Mouse (Mus musculus) R1 (cell line): ENCODE data around the gene Inppl1.

Experiments used
- DNase-seq: peaks from one replicate; pipeline ENCODE4 v3.0.0-alpha.2; 2018; ENCODE audit warnings: low read depth, low spot score

The Inppl1 gene

DNA sequence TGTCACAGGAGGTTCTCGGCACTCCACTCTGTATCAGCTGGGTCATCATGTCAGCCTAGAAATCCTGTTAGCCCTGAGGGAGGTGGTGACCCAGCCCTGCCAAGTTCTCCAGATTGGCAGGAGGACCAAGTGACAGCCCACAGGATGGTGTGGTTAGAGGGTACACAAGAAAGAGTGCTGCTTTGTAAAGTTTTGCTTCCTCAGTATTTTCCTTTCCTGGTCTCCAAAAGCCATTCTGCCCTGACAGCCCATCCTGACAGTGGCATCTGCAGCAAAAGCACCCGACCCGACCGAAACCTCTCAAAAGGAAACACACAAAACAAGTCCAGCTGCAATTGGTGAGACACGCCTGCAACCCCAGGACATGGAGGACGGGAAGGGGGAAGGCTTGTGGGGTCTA is 6.2 kb upstream of the Inppl1 start:
- no peak for DNase-seq

DNA sequence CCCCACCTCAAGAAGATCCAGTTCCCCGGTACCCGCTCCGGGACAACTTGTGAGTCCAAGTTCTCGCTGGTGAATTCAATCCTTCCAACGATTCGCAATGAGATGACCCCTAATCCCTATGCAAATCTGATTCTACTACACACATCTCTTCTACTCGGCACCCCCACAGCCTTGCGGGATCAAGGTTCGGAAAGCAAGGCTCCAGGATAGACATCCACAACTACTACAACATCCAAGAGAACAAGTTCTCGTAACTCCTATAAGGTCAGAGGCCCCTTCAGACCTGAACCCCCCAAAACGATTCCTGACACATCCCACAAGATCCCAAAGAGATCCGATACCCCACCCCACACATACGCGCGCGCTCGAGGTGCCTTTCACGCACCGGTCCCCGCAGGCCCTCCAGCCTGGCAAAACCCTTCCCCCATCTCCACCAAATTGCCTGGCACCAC is 849 bp downstream of the Inppl1 start:
- DNase-seq = peak; percentile 46

DNA sequence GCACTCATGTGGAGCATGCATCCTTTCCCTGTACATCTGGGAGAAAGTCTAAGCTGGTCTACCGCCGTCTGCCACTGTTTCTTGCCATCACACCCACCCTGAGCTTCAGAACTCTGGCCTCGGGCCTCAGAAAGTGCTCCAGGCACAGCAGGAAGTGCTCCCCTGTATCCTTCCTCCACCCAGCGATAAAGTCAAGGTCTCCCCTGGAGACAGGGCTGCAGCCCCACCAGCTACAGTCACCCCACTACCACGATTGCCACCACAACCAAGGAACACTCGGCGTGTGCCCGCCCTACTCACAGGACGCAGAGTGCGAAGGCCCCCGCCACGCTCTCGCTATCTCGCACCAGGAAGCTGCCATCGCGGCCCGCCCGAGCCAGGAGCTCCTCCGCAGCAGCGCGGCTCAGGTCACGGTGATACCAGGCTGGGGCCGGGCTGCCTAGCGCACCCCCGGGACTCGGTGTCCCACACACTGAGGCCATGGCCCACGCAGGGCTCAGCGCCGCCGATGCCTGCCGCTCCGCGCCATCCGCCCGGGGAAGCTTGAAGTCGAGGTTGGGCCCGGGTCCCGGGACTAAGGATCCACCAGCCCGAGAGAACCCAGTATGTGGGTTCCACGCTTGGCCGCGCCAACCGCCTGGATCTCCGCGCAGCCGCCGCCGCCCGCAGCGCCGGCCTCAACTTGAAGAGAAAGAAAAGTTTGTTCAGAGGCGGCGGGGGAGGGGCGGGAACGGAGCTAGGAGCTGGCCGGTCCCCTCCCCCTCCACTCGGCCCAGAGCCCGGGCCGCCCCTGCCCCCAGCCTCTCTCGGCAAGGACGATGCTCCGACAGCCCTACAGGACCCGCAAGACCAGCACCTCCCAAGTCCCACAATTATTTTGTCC is 1.5 kb downstream of the Inppl1 start:
- peak; percentile 74 for DNase-seq

DNA sequence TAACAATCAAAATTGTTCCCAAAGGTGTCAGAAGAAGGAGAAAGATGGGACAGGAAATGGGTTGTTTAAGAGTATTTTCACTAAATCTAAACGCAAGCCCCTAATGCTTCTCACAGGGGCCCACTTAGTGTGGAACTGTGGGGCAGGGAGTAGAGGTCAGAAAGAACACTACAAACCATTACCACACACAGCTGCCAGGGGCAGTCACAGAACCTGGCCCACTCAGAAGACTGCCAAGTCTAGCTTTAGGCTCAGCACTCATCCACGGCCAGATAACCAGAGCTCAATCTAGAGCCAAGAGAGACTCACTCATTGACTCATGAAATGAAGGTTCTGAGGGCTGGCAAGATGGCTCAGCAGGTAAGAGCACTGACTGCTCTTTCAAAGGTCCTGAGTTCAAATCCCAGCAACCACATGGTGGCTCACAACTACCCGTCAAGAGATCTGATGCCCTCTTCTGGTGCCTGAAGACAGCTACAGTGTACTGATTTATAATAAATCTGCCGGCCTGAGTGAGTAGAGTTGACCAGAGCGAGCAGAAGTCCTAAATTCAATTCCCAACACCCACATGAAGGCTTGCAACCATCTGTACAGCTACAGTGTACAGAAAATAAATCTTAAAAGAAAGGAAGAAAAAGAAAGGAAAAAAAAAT is 2.4 kb downstream of the Inppl1 start:
- no peak for DNase-seq

DNA sequence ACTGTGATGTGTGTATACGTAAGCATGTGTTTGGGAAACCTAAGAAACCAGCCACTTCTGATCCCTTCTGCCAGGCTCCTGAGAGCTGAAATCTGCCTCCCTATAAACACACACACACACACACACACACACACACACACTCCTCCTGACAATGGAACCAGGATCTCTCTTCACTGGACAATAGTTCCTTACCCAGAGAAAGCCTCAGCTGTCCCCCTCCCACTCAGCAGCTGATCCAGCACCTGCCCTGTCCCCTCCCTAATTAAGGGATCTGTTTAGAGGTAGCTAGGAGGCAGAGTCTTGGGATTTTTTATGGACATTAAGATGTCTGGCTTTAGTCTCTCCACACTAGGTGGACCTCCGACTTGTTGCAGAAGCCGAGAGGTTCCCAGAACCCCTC is 3.1 kb downstream of the Inppl1 start:
- DNase-seq = no peak

DNA sequence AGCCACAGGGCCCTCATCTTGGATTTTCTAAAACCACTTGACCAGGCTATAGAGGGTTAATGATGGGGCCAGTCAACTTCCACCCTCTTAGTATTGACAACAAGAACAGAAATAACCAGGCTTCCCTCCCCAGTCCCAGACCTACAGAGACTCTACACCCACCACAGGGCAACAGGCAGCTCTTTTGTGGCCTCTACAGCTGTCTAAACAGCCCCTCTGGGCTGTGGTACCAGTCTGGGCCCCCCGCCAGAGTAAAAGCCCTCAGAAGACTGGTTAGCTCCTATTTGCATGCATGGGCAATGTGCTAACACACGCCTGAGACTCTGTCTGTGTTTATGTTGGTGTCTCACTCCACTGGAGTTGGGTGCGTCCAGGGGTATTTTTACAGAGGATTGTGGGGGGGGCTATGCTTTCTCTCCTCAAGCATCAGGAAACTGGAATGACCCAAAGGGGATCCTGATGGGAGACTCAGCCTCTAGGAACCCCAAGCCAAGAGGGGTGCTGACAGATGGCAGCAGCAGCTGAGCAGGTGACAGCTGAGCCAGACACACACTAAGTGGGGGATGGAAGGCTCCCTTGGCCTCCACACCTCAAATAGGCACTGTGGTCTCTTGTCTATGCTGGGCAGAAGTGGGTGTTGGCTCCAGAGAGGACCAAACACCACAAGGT is 4.0 kb downstream of the Inppl1 start:
- no peak for DNase-seq

DNA sequence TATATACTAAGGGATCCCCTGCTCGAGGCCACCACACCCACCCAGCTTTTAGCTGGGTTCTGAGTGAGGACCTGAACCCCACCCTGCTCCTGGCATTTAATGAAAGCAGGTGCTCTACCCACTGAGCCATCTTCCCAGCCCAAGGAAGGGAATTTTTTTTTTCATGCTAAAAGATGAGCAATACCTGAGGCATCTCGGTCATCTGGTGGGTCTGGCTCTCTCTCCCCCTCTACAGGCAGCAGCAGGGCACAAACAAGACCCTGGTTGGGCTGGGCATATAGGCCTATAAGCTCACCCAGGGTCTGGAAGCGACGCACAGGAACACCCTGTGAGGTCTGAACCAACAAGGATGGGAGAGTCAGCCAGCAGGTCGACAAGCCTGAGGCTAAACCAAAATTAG is 4.7 kb downstream of the Inppl1 start:
- DNase-seq = peak; percentile 65

DNA sequence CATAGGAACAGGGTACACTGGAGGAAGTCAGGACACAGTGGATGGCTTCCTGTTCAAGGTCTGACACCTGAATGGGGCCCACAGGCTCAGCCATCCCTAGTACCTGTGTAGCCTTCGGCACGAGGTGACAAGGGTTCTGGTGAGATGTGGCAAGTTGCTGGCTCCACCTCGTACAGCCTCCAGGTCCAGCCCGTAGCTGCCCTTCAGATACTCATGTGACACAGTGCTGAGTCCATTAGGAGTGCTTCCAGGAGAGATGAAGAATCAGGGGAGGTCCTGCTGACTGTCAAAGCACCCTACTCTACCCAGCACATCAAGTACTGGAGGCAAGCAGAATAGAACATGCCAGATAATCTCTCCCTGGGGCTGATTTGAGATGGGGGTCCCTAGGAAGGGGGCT is 5.7 kb downstream of the Inppl1 start:
- no peak for DNase-seq

DNA sequence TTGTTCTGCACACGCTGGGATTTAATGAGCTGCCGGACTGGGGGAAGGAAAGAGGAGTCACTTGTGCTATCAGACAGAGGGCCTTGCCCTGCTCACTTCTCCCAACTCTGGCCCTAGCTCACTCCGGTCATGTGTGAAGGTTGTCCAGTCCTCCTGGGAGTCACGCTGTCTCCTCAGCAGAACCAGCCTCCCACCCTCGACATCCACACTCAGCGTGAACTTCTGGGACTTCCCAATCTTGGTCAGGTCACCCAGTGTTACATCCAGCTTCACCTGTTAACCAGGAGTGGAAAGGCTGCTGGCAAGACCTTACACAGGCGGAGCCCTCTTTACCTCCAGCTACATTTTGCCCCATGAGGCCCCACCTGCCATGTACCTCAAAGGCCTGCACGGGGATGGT is 6.6 kb downstream of the Inppl1 start:
- no peak for DNase-seq

DNA sequence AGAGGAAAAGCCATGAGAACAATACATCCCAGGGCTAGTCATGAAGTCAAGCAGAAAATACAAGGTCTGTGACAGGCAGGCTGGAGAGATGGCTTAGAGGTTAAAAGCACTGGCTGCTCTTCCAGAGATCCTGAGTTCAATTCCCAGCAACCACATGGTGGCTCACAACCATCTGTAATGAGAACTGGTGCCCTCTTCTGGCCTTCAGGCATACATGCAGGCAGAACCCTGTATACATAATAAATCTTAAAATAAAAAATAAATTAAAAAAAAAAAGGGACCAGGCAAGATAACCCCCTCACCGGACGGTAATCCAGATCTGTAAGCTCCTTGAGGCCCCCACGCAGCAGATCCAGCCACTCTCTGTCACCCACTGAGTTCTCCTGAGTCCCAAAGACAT is 7.7 kb downstream of the Inppl1 start:
- DNase-seq = no peak

DNA sequence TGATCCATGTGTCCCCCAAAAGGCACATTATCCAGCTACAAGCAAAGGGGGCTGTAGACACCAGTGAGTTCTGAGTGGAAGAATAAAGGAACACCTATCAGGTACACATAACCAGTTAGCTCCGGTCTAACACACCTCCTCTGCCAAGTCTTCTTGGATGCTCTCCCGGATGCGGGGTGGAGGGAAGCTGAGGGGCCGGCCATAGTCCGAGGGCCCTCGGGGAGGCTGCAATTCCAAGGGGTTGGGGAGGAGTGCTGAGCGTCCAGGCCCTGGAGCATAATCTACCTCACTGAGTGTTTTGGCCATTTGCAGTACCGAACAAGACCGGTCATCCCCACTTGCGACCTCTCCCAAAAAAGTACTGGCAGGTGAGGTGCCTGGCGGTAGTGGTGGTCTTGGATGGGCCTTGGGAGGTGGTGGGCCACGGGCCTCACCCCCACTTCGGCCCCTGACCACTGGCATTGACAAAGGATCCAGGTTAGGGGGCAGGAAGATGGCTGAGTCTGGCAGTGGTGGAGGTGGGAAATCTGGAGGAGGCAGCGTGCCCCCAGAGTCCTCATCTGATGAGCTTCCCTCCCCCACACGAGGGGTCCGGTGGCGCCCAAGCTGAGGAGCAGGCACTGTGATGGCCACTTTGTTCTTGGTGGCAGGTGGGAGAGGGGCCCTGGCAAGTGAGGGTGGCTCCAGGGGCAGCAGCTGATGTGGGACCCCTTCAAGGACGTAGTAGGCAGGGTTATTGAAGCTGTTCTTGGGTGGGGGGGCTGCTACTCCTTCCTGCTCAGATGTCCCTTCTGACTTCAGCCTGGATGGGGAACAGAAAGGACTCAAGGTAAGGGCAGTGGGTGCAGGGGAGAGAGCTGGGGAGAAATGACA is 14.0 kb downstream of the Inppl1 start:
- DNase-seq = no peak

DNA sequence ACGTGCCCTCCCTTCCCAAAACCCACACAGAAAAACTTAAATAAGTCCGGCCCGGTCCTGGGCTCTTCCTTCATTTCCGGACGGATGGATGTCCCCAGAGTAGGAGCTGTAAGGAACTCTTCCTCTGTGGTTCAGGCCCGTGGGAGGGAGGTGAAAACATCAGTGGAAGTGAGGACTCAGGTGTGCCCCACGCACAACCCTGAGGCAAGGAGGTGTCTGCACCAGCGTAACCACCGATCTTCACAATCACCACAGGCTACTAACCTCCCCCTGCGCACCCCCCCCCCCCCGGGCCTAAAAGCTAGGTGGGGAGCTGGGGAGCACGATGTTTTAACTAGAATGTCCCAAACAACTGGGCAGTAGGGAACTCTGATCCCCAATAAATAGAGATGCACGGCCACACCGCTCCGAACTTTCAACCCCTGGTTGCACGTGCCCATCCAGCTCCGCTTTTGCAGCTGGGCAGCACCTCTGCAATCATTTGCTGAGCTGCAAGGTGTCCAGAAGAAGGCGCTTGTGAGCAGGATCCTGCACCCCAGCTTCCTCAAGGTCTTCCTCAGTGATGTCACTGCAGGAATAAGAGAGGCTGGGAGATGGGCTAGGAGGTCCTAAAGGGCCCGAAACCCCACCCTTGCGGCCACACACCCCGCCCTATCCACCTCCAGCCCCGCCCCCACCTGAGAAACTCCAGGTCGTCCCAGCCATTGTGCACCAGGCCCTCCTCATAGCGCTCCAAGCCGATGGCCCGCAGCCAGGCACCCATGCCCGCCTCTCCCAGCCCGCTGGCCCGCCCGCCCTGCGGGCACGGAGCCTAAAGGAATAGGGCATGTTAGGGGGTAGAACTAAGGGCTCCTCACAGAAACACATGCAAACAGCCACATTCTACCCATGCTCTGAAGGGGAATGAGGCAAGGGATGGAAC is 14.9 kb downstream of the Inppl1 start:
- peak; percentile 94 for DNase-seq

DNA sequence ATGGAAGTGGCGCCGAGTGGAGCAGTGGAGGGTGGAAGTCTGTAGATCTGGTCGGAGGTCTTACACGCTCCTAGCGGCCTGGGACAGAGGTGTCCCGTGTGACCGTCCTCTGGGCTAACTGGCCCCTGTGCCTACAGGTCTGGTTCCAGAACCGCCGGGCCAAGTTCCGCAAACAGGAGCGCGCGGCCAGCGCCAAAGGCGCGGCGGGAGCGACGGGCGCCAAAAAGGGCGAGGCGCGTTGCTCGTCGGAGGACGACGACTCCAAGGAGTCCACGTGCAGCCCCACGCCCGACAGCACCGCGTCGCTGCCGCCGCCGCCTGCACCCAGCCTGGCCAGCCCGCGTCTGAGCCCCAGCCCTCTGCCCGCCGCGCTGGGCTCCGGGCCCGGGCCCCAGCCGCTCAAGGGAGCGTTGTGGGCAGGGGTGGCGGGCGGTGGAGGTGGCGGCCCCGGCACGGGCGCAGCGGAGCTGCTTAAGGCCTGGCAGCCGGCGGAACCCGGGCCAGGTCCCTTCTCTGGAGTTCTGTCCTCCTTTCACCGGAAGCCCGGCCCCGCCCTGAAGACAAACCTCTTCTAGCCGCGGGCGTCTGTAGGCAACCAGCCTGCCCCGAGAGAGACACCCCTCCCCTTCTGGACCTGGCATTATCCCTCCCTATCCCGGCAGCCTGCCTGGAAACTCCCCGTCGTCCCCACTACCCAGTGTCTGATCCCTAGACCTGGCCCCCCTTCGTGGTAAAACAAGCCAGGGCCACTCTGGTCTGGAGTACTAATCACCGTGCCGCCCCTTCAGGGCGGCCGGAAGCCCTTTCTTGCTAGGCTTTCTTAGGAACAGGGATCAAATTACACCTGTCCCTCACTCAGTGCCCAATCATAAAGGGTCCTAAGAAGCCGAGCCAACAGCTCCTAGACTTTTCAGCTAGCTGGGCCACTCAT is 16.2 kb downstream of the Inppl1 start:
- peak; percentile 89 for DNase-seq

DNA sequence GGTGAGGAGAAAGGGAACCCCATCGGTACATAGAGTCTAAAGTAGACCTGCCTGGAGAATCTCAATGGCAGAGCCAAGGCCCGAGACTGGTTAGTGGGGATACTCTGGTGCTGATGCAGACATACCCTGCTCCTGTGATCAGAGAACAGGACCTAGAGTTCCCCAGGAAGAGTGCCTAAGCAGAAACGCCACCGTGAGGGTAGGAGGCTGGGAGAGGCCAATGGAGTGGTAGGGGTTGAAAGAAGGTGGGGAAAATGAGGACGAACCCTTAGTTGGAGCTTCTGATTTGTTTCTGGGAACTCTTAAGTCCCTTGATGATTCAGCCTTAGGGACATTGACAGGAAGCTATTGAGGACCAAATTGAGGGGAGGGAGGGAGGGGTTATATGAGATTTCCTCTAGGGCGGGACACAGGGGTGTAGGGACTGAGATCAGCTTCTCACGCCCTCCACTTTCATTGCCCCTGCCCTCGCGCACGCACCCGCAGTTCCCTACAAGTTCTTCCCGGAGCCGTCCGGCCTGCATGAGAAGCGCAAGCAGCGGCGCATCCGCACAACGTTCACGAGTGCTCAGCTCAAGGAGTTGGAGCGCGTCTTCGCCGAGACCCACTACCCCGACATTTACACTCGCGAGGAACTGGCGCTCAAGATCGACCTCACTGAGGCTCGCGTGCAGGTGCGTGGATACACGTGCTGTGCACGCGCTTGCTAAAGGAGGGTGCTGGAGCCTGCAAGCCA is 17.6 kb downstream of the Inppl1 start:
- peak; percentile 37 for DNase-seq

DNA sequence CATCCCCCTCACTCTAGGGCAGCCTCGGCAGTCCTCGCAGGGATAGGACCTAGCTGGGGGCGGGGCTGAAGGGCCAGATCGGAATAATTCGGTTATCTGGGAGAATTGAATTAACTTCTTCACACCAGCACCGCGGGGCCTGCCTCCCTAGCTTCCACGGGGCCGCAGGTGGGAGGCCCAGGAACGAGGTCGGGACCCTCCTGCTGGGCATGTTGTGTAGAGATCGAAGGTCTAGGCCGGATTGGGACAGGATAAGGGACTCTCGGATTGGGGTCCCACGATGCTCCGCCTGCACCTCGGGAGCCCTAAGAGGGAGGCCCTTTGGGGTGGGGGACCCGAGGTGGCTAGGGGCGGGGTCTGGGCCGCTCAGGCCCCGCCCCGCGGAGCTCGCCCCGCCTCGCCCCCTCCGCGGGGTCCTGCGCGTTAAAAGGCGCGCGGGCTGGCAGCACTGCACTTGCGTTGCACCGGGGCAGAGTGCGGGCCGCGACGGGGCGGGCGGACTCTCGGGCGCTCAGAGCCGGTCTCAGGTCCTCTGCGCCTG is 20.1 kb downstream of the Inppl1 start, which contains the start of gene Phox2a:
TSS of gene Phox2a (plus strand) at position 453 of the 541 bp plus-strand sequence.
- DNase-seq = peak; percentile 64

DNA sequence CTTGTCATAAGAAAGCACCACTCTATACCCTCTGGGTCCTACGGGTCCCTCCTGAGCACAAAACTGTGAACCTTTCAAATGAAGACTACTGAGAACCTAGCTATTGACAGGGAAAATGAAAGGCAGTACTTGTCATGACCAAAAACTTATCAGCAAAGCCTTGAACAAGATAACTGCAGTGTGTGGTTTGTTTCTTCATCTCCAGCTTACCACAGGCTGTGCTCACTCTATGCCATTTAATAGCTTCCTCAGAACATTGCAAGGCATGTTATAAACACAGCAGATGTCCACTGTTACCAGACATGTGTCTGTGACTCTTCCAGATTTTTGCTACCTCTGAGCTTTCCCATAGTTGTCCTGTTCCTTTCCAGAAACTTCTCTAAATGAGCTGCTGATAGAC is 61.0 kb downstream of the Inppl1 start:
- DNase-seq = no peak

DNA sequence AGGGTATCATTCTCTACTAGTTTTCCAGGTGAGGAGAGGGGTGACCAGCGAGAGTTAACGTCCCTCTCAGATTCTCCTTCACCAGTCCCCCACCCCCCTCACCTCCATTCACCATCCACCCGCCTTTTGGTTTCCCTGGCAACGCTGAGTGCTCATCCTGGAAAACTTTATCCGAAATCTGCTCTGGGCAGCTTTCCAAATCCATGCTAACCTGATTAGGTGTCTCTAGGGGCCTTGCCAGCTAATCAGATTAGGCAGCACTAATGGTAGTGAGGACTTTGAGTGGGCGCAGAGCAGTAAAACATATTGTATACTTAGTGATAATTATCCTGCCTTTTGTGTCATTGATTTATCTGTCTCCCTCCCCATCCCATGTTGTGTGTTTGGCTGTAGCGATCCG is 65.3 kb downstream of the Inppl1 start:
- DNase-seq = no peak
